ENCODE assay signal across 8 mouse cellular contexts in the genomic region with DNA sequence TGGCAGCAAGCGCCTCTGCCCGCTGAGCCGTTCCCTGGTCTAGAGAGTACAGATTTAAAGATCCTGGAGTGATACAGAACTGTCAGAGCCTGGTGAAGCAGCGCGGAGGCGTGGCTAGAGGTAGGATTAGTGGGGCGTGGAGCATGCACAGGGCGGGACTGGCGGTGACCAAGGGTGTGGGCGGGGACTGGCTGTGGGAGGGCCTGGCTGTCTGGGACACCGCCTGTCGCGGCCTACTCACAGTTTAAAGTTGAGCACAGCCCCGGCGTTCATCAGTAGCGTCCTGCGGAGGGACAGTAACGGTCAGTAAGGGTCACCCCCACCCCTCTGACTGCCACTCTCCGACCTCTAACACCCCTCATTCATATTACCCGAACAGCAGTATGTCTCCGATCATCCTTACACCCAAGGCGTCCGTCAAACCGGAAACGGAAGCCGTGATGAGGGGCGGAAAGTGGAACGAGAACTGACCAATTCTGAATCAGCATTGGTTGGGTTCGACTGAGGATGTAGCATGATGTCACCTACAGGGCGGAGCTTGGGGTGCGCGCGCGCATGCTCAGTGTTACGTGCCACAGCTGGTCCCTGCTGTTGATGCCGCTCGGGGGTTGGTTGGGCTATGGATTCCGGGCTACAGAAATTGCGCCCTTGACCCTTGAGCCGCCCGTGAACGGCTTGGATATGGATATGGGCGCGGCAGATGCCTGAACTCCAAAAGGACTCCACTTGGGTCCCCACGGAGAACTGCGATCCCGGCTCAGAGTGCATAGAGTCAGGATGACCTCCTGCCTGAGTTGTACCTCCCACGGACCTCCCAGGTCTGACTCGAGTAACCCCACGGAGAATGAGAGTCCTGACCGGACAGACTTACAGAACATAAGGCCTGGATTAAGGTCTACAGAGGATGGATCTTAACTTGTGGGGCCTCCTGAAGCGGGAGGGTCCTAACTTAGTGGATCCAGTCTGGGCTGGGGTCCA. TPM values are rescaled to one million over a fixed set of nuclear protein-coding genes. Genes with fewer than 3 reads are reported as not detected.
DNase-seq lines count a peak whose midpoint lies in the region; ATAC-seq lines count a peak whose summit lies in the region.

A gene (minus strand): TSS at position 456 of the 978 bp plus-strand sequence.

- peaks cover 38% of the 10 kb centered on the region for H3K36me3 ChIP-seq in intestine, embryonic 14.5 days (ENCODE audit: control insufficient read depth, insufficient read depth, low read length)

- peak within 1 kb of the TSS; percentile 63 for H3K4me2 ChIP-seq in intestine, embryonic 14.5 days (ENCODE audit: low read length)

- no peaks in the 10 kb centered on the region for H3K27me3 ChIP-seq in intestine, embryonic 14.5 days (replicated peaks; ENCODE audit: control insufficient read depth, insufficient read depth, low read length)

- peak within 1 kb of the TSS; percentile 98 for H3K27ac ChIP-seq in intestine, embryonic 14.5 days (ENCODE audit: low read depth)

- peak; percentile 97 for ATAC-seq in intestine, embryonic 14.5 days (replicated peaks; ENCODE audit: low FRiP score, low TSS enrichment, low read depth)

- WGBS in intestine, embryonic 14.5 days, result under 1% methylated on average over 52 of the region's 52 CpGs

- peak within 1 kb of the TSS; percentile 58 for H3K4me3 ChIP-seq in intestine, embryonic 14.5 days (ENCODE audit: low read depth, low read length)

- peak within 1 kb of the TSS; percentile 53 for H3K9ac ChIP-seq in intestine, embryonic 14.5 days (ENCODE audit: low read length)

- H3K9me3 ChIP-seq in intestine, embryonic 14.5 days (ENCODE audit: control insufficient read depth, low read length), result no peaks in the 10 kb centered on the region

- H3K4me1 ChIP-seq in intestine, embryonic 14.5 days (replicated peaks; ENCODE audit: control insufficient read depth, insufficient read depth, low read length), result peaks cover 18% of the 10 kb centered on the region

- DNase-seq in adrenal gland, adult 18-20 months (ENCODE audit: low spot score in 2 of 2), result peak; percentile 95 to 96
- peak; percentile 98 for DNase-seq in embryo, embryonic 11 days
- peak; percentile 98 for DNase-seq in gastrocnemius, postnatal 25 days
- DNase-seq in intestine, embryonic 14.5 days (ENCODE audit: low spot score), result peak; percentile 99
- DNase-seq in left cerebral cortex, postnatal 14 days (ENCODE audit: low spot score in 2 of 2), result peak; percentile 97 to 98
- DNase-seq in mesoderm, embryonic 11.5 days (ENCODE audit: low read depth, low spot score), result peak; percentile 98
- DNase-seq in right cerebral cortex, postnatal 36 days (ENCODE audit: low spot score in 2 of 2), result peak; percentile 97 to 98
- peak; percentile 99 for DNase-seq in yolk sac, embryonic 10.5 days (ENCODE audit: low spot score)

- intact Hi-C loops in left cerebral cortex, postnatal 14 days (cut with DNase I), result no loop called here

RNA-seq across cellular contexts. Expression of the gene that starts here (rescaled TPM):
- 100 to 1,000 TPM; 101 to 120 TPM for total RNA-seq in adrenal gland, adult 18-20 months (2021)
- total RNA-seq in gastrocnemius, postnatal 25 days (2021), result 10 to 100 TPM; 64.0 to 76.2 TPM
- 129 and 137 TPM in 2 replicates for polyA plus RNA-seq in intestine, embryonic 14.5 days (2014; fragmentation: Nextera tagmentation; extraction: Ambion mirVana)
- total RNA-seq in left cerebral cortex, postnatal 14 days (2021), result 100 to 1,000 TPM; 125 to 126 TPM

Comparison
In these comparisons a context has a peak if more than half of its experiments do, and no peak if none do; other contexts are left out.
1. Peak in every context shown above with its lines: DNase-seq, ATAC-seq, H3K4me3 ChIP-seq and H3K27ac ChIP-seq.